Mouse (Mus musculus) CH12.LX (cell line): ENCODE data around the gene Macrod2. TPM values are rescaled to one million over a fixed set of nuclear protein-coding genes. Genes with fewer than 3 reads are reported as not detected.

ENCODE experiments used
- DNase-seq: peaks from one replicate; pipeline ENCODE4 v3.0.0-alpha.2; 2013; ENCODE audit errors: extremely low read depth
- H3K27ac ChIP-seq: 2 replicates; pipeline ENCODE4 v1.5.1; 2012; ENCODE audit warnings: low read depth, mild to moderate bottlenecking, control low read depth, moderate library complexity; ENCODE audit not compliant: insufficient read depth
- H3K27me3 ChIP-seq: replicated peaks from 2 replicates; pipeline ENCODE3; 2012; ENCODE audit warnings: inconsistent platforms
- H3K36me3 ChIP-seq, 2 experiments: replicated peaks in 1 of 2; 2 replicates each; pipeline versions ENCODE3 to v1.6.1; 2012; ENCODE audit warnings: inconsistent platforms in 1 of 2, low read length in 1 of 2, mild to moderate bottlenecking in 1 of 2, mixed read lengths in 1 of 2, moderate library complexity in 1 of 2; ENCODE audit not compliant: control insufficient read depth in 1 of 2, insufficient read depth in 1 of 2
- H3K4me1 ChIP-seq, 2 experiments: 2 replicates each; pipeline ENCODE4 v1.6.1; 2012; ENCODE audit warnings: inconsistent platforms in 1 of 2, moderate library complexity in 1 of 2; ENCODE audit not compliant: insufficient read depth in 2 of 2, control insufficient read depth in 1 of 2
- H3K4me2 ChIP-seq: 2 replicates; pipeline ENCODE4 v1.6.1; 2012; ENCODE audit warnings: low read depth, mild to moderate bottlenecking, control low read depth; ENCODE audit not compliant: poor library complexity, insufficient read depth, severe bottlenecking
- H3K4me3 ChIP-seq, 3 experiments: fragments of 150-350 bp in 1 of 3; sonication (generic) in 1 of 3; replicated peaks in 1 of 3; 2 replicates each; pipeline versions ENCODE3 to v1.5.1; 2011 to 2012; ENCODE audit warnings: low read depth in 2 of 3, low read length in 2 of 3, mild to moderate bottlenecking in 2 of 3, moderate library complexity in 2 of 3, control low read depth in 1 of 3, improper control_type of control experiment in 1 of 3, inconsistent platforms in 1 of 3, mixed read lengths in 1 of 3; ENCODE audit not compliant: poor library complexity in 1 of 3
- H3K79me2 ChIP-seq: replicated peaks from 2 replicates; pipeline ENCODE4 v1.6.1; 2012; ENCODE audit warnings: mild to moderate bottlenecking, moderate library complexity; ENCODE audit not compliant: control insufficient read depth, poor library complexity, insufficient read depth, severe bottlenecking; ENCODE audit errors: extremely low read depth
- H3K9ac ChIP-seq: 2 replicates; pipeline ENCODE4 v1.6.1; 2012; ENCODE audit warnings: low read depth, mild to moderate bottlenecking, control low read depth, moderate library complexity; ENCODE audit not compliant: insufficient read depth
- H3K9me3 ChIP-seq: replicated peaks from 2 replicates; pipeline ENCODE3; 2012; ENCODE audit warnings: low read length, inconsistent platforms, mixed read lengths
- BHLHE40 ChIP-seq: IDR thresholded peaks from 2 replicates; pipeline ENCODE4 v1.6.1; 2011; ENCODE audit warnings: mild to moderate bottlenecking, low read depth, low read length, improper control_type of control experiment
- EP300 ChIP-seq: IDR thresholded peaks from 2 replicates; pipeline ENCODE4 v1.6.1; 2011; ENCODE audit warnings: low read length, improper control_type of control experiment
- ETS1 ChIP-seq: conservative IDR thresholded peaks from 2 replicates; pipeline ENCODE4 v1.6.1; 2012; ENCODE audit warnings: low read depth, mild to moderate bottlenecking, inconsistent platforms, low read length, improper control_type of control experiment, moderate library complexity
- IRF4 ChIP-seq: IDR thresholded peaks from 2 replicates; pipeline ENCODE4 v1.6.1; 2014; ENCODE audit warnings: low read depth, mild to moderate bottlenecking, inconsistent platforms, low read length, improper control_type of control experiment
- JUN ChIP-seq: IDR thresholded peaks from 2 replicates; pipeline ENCODE4 v1.6.1; 2011; ENCODE audit warnings: low read depth, mild to moderate bottlenecking, low read length, improper control_type of control experiment, moderate library complexity; ENCODE audit not compliant: insufficient read depth
- MXI1 ChIP-seq: IDR thresholded peaks from 2 replicates; pipeline ENCODE4 v1.6.1; 2011; ENCODE audit warnings: mild to moderate bottlenecking, low read depth, low read length, improper control_type of control experiment
- PAX5 ChIP-seq: IDR thresholded peaks from 2 replicates; pipeline ENCODE4 v1.6.1; 2012; ENCODE audit warnings: low read length, inconsistent platforms, mixed read lengths
- POLR2A ChIP-seq: IDR thresholded peaks from 2 replicates; pipeline ENCODE4 v1.6.1; 2011; ENCODE audit warnings: low read depth, mild to moderate bottlenecking, improper control_type of control experiment, low read length
- POLR2AphosphoS2 ChIP-seq: IDR thresholded peaks from 2 replicates; pipeline ENCODE4 v1.6.1; 2011; ENCODE audit warnings: low read depth, low read length, improper control_type of control experiment
- RCOR1 ChIP-seq: conservative IDR thresholded peaks from 2 replicates; pipeline ENCODE4 v1.6.1; 2012; ENCODE audit warnings: low read depth, mild to moderate bottlenecking, inconsistent platforms, low read length, improper control_type of control experiment
- SMC3 ChIP-seq: IDR thresholded peaks from 2 replicates; pipeline ENCODE4 v1.6.1; 2011; ENCODE audit warnings: low read depth, low read length, improper control_type of control experiment
- TBP ChIP-seq: conservative IDR thresholded peaks from 2 replicates; pipeline ENCODE4 v1.6.1; 2011; ENCODE audit warnings: low read depth, low read length, improper control_type of control experiment
- TCF12 ChIP-seq: IDR thresholded peaks from 2 replicates; pipeline ENCODE4 v1.6.1; 2014; ENCODE audit warnings: low read depth, mild to moderate bottlenecking, inconsistent platforms, low read length, improper control_type of control experiment
- USF1 ChIP-seq: IDR thresholded peaks from 2 replicates; pipeline ENCODE4 v1.6.1; 2014; ENCODE audit warnings: low read depth, mild to moderate bottlenecking, inconsistent platforms, low read length, improper control_type of control experiment
- ZMIZ1 ChIP-seq: IDR thresholded peaks from 2 replicates; pipeline ENCODE4 v1.6.1; 2012; ENCODE audit warnings: low read depth, mild to moderate bottlenecking, inconsistent platforms, low read length, improper control_type of control experiment
- ZNF384 ChIP-seq: IDR thresholded peaks from 2 replicates; pipeline ENCODE4 v1.6.1; 2012; ENCODE audit warnings: low read depth, low read length, improper control_type of control experiment, inconsistent platforms
- dilution Hi-C: fragments of 300-500 bp; cut with MboI; formaldehyde crosslinking; loops from 2 replicates; pipeline ENCODE4 v1.14.3; 2020; ENCODE audit warnings: low sequenced_read_pairs; ENCODE audit not compliant: extremely low pct_unique_long_range_greater_than_20kb, extremely low pct_ligation_motif_present
- in situ Hi-C: fragments of 300-500 bp; cut with MboI; formaldehyde crosslinking; loops from 3 replicates; pipeline ENCODE4 v1.14.3; 2019; ENCODE audit warnings: low sequenced_read_pairs, low pct_ligation_motif_present, low pct_unique_long_range_greater_than_20kb, mixed read lengths
- polyA plus RNA-seq: library from polyadenylated mRNA; unstranded; fragments of >175 nt; gene quantifications from 2 replicates; pipeline ENCODE4 v1.2.1, GENCODE M21; 2012; ENCODE audit warnings: low read depth; ENCODE audit not compliant: insufficient read length
- total RNA-seq, 2 experiments: library from RNA; depleted of rRNA; stranded (reverse); fragments of 300-350 nt in 1 of 2; fragments of >200 nt in 1 of 2; gene quantifications; 2 replicates each; pipeline ENCODE4 v1.2.3; 2012 to 2014

Gene Macrod2
- total and polyA plus RNA-seq, 3 experiments: not detected

GRCm38 (mm10) chr2:141844408-141845175, 1449.5 kb downstream of the Macrod2 start:
- no peaks in the 10 kb centered on the region for H3K4me1 ChIP-seq
- in situ Hi-C loops: no loop called here
- H3K9me3 ChIP-seq: peaks cover 37% of the 10 kb centered on the region
- dilution Hi-C loops: no loop called here
- DNase-seq: no peak
- no peak overlapping the region for H3K4me2 ChIP-seq
- TF ChIP-seq POLR2A (no peak), USF1 (no peak), SMC3 (no peak), POLR2AphosphoS2 (no peak), TBP (no peak), ZNF384 (no peak), TCF12 (no peak), JUN (no peak), MXI1 (no peak)
- no peak overlapping the region for H3K27ac ChIP-seq
- no peaks in the 10 kb centered on the region for H3K27me3 ChIP-seq
- H3K9ac ChIP-seq: no peak overlapping the region
- H3K36me3 ChIP-seq: no peaks in the 10 kb centered on the region
- no peak overlapping the region for H3K4me3 ChIP-seq
- no peaks in the 10 kb centered on the region for H3K79me2 ChIP-seq

DNA sequence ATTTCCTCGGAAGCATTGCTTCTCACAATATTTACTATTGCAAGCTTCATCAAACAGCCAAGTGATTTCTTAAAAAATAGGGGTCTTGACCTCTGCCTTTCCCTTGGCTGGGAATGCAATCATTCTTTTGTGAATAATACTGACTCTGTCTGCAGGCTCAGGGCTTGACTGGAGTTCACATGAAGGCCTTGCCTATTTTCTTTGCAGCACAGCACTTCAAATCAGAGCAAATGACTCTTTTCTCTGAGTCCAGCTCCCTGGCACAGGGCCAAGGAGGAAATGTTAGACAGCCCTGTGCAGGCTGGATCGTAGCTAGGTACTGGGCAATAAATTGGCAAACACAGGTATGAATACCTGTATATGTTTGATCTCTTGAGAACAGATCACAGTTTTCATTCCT, 1464.1 kb downstream of the Macrod2 start:
- Histone ChIP-seq H3K36me3 (no peaks in the 10 kb centered on the region), H3K27me3 (no peaks in the 10 kb centered on the region), H3K9me3 (peaks cover 47% of the 10 kb centered on the region), H3K4me1 (no peaks in the 10 kb centered on the region), H3K4me3 (no peak overlapping the region), H3K27ac (no peak overlapping the region), H3K9ac (no peak overlapping the region), H3K4me2 (no peak overlapping the region), H3K79me2 (no peaks in the 10 kb centered on the region)
- TF ChIP-seq EP300 (no peak), PAX5 (no peak), MXI1 (no peak), ETS1 (no peak), USF1 (no peak), ZMIZ1 (no peak), SMC3 (no peak), IRF4 (no peak), RCOR1 (no peak), BHLHE40 (no peak), JUN (no peak), POLR2AphosphoS2 (no peak)
- in situ Hi-C loops: no loop called here
- dilution Hi-C loops: no loop called here
- DNase-seq: no peak
